Mouse (Mus musculus): ENCODE results near the gene Ibsp.

The Ibsp gene

DNA sequence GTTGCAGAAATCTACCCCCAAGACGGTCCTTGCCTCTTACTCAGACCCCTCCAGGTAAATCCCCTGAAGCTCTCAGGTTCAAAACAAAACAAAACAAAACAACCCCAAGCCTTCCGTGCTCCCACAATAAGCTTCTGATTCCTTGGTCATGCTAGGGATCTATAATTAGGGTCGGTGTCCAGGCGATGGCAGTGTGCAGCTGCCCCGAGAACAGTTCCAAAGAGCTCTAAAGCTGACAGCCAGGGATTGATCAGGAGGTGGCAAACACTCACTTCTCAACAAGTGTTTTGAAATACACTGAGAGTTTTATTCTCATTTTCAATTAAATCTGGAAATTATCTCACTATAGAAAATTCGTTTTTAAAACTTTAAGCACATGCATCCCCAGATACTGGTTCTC lies 43.9 kb downstream of the Ibsp start:
- no peak for DNase-seq (ENCODE audit: low read depth, low spot score)

DNA sequence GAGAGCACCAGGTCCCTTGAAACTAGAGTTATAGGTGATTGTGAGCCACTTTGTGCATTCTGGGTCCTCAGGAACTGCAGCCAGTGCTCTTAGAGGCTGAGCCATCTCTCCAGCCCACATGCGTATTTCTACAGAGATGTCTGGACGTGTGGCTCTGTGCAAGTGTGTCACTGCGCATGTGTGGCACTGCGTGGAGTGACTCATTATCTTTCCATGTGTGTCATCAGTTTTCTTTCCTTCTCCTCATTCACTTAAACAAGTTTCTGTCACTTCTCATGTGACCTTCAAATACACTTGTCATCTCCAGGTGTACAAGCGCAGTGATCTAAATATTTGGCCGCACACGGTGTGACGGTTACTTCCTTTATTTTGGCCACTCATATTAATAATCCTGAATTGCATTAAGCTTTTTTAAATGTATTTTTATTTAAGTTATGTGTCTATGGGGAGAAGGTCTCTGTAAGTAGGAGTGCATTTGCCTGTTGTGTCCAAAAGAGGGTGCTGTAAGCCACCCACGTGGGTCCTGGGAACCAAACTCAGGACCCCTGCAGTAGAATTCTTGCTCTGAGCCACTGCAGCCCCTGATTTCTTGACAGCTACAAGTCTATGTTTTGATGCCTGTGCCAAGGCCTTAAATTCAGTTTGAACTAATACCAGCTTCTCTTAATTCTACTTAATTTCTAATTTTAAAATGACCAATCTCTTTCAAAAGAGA lies 45.7 kb downstream of the Ibsp start:
- DNase-seq (ENCODE audit: low read depth, low spot score) = no peak

DNA sequence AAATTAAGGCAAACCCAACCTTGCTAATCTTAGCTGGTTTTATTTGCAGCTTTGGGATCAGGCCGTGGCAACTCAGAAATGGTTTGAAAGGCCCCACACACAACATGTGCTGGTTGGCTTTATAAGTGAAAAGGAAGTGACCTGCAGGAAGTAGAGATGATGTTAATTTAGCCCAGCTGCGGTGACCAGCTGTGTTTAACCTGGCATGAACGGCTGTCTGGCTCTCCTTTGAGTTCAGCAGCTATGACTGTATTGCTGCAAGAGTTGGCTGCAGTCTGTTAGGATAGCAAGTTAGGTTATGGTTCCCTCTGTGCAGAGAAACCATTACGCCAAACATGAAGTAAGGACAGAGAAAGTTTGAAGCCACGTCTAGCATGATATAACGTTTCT lies 46.3 kb downstream of the Ibsp start:
- no peak for DNase-seq (ENCODE audit: low read depth, low spot score)

DNA sequence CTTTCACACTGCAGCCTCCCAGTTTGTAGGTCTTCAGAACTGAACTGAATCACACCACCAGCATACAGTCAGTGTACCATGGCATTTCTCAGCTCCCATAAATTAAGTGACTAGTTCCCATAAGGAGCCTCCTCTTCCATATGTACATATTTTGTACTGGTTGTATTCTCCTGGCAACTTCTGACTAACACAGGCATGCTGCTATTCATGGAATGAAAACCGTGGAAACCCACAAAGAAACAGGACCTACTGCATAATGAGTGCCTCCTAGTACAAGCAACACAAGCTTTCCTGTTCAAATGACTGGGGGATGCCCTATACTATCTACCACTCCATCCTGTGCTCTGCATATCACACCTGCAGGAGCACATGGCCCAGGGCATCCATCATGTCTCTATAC lies 52.1 kb downstream of the Ibsp start:
- DNase-seq (ENCODE audit: low read depth, low spot score) = no peak

DNA sequence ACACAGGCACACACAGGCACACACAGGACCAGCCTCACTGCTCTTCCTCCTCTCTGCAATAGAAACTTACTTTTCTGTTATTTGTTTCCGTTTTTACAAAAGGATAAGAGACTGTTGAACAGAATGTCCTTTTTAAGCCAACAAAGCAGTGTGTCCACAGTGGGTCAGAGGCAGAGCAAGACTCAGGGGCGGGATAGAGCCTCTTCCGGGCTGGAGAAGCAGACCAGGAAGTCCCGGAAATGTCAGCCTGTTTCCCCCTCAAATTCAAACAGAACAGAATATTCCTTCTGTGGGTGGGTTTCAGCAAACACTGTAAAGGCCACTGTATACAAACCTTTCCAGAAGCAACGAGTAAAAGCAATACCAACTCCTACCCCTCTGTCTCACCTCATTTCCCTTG lies 52.9 kb downstream of the Ibsp start:
- DNase-seq (ENCODE audit: low read depth, low spot score) = no peak

DNA sequence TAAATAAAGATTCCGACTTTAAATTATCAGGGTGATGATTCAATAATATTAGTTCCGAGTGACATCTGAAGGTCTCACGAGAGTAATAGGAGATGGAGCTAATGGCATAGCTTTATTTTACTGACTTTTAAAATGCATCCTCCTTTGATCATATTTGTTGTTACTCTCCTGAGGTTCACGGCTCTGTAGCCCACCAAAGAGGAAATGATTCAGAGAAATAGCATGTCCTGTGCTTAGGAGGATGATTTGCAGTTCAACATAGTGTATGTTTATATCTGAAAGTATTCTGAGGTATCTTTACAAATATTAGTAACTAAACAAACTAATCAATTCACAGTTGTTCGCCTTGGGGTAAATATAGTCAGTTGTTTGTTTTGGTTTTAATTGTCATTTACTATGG lies 58.6 kb downstream of the Ibsp start:
- DNase-seq (ENCODE audit: low read depth, low spot score) = no peak

DNA sequence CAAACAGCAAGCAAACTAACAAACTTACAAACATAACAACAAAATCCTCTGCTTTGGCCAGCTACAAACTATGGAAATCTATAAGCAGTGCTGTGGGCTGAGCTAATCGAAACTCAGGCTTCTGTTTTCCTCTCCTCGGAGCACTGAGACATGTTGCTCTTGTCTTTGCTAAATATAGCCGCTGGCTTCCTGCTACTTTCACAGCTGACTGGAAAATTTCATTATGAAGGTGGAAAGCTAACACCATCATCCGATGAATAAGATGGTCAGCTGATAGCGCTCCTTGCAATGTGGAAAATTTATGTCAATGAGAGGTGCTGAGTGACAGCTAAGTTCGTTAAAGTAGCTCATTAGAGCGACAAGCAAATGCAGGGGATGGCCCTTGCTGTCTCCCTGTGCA lies 59.6 kb downstream of the Ibsp start:
- DNase-seq (ENCODE audit: low read depth, low spot score) = no peak

DNA sequence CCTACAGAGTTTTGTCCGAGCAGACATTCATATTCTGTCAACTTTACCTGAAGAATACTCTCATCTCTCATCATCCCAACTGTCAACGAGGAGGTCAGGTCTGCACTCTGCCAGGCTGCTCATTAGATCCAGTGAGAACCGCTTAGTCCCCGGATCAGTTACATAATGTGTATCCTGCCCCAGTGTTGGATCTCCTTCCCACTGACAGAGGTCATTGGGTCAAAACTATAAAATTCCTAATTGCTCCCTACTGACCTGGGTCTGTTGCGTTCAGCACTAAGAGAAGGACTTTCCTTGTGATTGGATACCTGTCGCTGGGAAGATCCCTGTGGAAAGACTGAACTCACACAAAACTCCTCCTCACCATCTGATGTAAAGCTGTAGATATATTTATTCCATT lies 60.3 kb downstream of the Ibsp start:
- DNase-seq (ENCODE audit: low read depth, low spot score) = no peak

Data from c-Kit-negative CD71-positive TER-119-positive erythroid progenitor cells, embryonic 14.5 days (primary cell).